Mouse (Mus musculus) activated CD4-positive, CD25-positive, alpha-beta regulatory T cell, adult 4 months (primary cell): Measurements from ENCODE around the gene Zfp335. TPM values are rescaled to one million over a fixed set of nuclear protein-coding genes. Genes with fewer than 3 reads are reported as not detected.

Experiments used
- ATAC-seq: one replicate; pipeline ENCODE4 v1.8.0; 2017
- polyA plus RNA-seq, 2 experiments: library from polyadenylated mRNA; unstranded; fragments of 100-300 nt; shearing (Covaris generic); gene quantifications; one replicate each; pipeline ENCODE4 v1.2.1; 2017

Gene Zfp335
- polyA plus RNA-seq = 1 to 10 TPM; 6.7 to 9.0 TPM

- ATAC-seq = peak; percentile 53
Measured at GRCm38 (mm10) chr2:164911086-164912048, at the start of gene Zfp335. TSS of gene Zfp335 (minus strand) at chr2:164911757.

- no peak for ATAC-seq
Measured at GRCm38 (mm10) chr2:164960716-164961441, 49.3 kb upstream of the Zfp335 start, which contains the start of gene Slc12a5. TSS of gene Slc12a5 (plus strand) at chr2:164960802.

- no peak for ATAC-seq
Measured at GRCm38 (mm10) chr2:164957548-164958315, 46.2 kb upstream of the Zfp335 start.

- ATAC-seq = no peak
Measured at GRCm38 (mm10) chr2:164956195-164956594, 44.6 kb upstream of the Zfp335 start.

- no peak for ATAC-seq
Measured at GRCm38 (mm10) chr2:164955725-164956124, 44.2 kb upstream of the Zfp335 start.

- ATAC-seq = peak; percentile 47
Measured at GRCm38 (mm10) chr2:164953224-164953623, 41.7 kb upstream of the Zfp335 start.

GRCm38 (mm10) chr2:164952448-164952847 lies 40.9 kb upstream of the Zfp335 start:
- ATAC-seq = no peak

GRCm38 (mm10) chr2:164951745-164952144 lies 40.2 kb upstream of the Zfp335 start:
- no peak for ATAC-seq

- ATAC-seq = no peak
Measured at GRCm38 (mm10) chr2:164950501-164950900, 38.9 kb upstream of the Zfp335 start.

GRCm38 (mm10) chr2:164948962-164949361 lies 37.4 kb upstream of the Zfp335 start:
- no peak for ATAC-seq

- ATAC-seq = no peak
Measured at GRCm38 (mm10) chr2:164947930-164948329, 36.4 kb upstream of the Zfp335 start.

GRCm38 (mm10) chr2:164947506-164947905 lies 35.9 kb upstream of the Zfp335 start:
- no peak for ATAC-seq

- peak; percentile 85 for ATAC-seq
Measured at GRCm38 (mm10) chr2:164942692-164943290, 31.2 kb upstream of the Zfp335 start.

GRCm38 (mm10) chr2:164940140-164940830 lies 28.7 kb upstream of the Zfp335 start, which contains the start of gene Mmp9:
TSS of gene Mmp9 (plus strand) at chr2:164940780.
- ATAC-seq = no peak

GRCm38 (mm10) chr2:164939106-164939505 lies 27.5 kb upstream of the Zfp335 start:
- no peak for ATAC-seq

GRCm38 (mm10) chr2:164938146-164939091 lies 26.9 kb upstream of the Zfp335 start:
- ATAC-seq = peak; percentile 64

GRCm38 (mm10) chr2:164935991-164936390 lies 24.4 kb upstream of the Zfp335 start:
- no peak for ATAC-seq

- no peak for ATAC-seq
Measured at GRCm38 (mm10) chr2:164933534-164933933, 22.0 kb upstream of the Zfp335 start.

GRCm38 (mm10) chr2:164930706-164931581 lies 19.4 kb upstream of the Zfp335 start:
- ATAC-seq = no peak
